Mouse (Mus musculus) C2C12 (cell line): ENCODE measurements at regions not wholly inside any gene's neighbourhood (a gene's known extent, or its start where the extent isn't known, plus 50 kb on each side); places are given as distances from the start of the nearest gene placed in this dataset.

Experiments
- CTCF ChIP-seq: IDR thresholded peaks from one replicate; pipeline ENCODE4 v1.5.1; 2011; ENCODE audit not compliant: control insufficient read depth, insufficient read depth, insufficient read length
- MAX ChIP-seq: IDR thresholded peaks from one replicate; pipeline ENCODE4 v1.6.1; 2011; ENCODE audit warnings: mild to moderate bottlenecking, control low read depth
- USF1 ChIP-seq: IDR thresholded peaks from one replicate; pipeline ENCODE4 v1.6.1; 2011; ENCODE audit warnings: low read depth, mild to moderate bottlenecking, control low read depth, moderate library complexity

DNA sequence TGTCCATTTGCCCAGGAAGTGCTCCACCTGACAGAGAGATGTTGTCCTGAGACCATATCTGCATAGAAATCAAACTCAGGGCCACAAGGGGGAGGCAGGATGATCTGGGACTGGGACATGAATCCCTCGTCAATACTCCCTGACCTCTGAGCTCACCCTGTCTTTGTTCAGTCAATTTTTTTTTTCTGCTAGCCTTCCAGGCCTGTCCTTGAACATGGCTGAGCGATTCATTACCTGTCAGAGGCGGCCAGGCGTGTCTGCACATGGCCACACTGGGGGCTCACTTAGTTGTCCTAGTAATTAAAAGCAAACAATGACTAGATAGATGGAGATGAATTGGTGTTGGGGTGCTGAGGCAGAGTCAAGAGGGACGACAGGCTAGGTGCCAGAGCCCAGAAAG lies 162.6 kb downstream of the 9530068E07Rik start:
- TF ChIP-seq MAX = no peak
- no peak for TF ChIP-seq CTCF
- no peak for TF ChIP-seq USF1
